In the genomic region with DNA sequence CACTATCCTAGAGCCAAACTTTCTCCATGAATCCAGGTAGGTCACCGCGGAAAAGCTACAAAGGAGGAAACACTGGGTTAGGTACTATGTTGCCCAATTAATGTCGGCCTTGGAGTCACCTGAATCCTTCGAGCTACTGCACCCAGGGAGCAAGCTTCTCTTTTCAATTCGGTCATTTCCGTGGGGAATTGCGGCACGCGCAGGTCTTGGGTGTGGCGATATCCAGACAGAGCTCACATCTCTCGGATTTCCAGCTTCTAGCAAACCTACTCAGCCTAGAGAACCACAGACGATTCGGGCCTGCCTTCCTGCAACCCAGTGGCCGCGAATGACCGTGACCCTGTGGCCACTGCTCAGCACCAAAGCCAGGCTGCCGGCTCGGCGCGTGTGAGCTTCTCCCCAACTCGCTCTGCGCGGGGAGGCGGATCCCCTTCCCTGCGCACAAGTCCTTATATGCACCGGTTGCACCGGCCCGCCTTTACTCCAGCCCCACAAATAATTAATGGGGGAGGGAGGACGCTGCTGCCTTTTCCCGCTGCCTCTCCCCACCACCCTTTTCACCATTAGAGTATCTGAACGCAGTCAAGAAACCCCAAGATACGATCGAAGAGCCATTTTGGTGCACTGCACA, we compare ENCODE assay signal across 8 mouse cellular contexts. TPM values are rescaled to one million over a fixed set of nuclear protein-coding genes. Genes with fewer than 3 reads are reported as not detected.
DNase-seq lines count a peak whose midpoint lies in the region; ATAC-seq and TF ChIP-seq lines count a peak whose summit lies in the region.

No protein-coding gene starts in this region.

- H3K4me3 ChIP-seq in embryonic facial prominence, embryonic 10.5 days: peak overlapping the region; percentile 72
- peak overlapping the region; percentile 85 for H3K4me3 ChIP-seq in heart, adult 2 months
- peak overlapping the region; percentile 73 for H3K4me3 ChIP-seq in kidney, embryonic 14.5 days (ENCODE audit: low read length)
- peak overlapping the region; percentile 80 for H3K4me3 ChIP-seq in midbrain, embryonic 16.5 days (ENCODE audit: low read depth, low read length)
- peak overlapping the region; percentile 76 for H3K4me3 ChIP-seq in stomach, embryonic 15.5 days (replicated peaks)

- WGBS in embryonic facial prominence, embryonic 10.5 days: under 1% methylated on average over 33 of the region's 33 CpGs
- 3% methylated on average over 33 of the region's 33 CpGs for WGBS in heart, adult 2 months
- WGBS in kidney, embryonic 14.5 days: 2% methylated on average over 33 of the region's 33 CpGs
- under 1% methylated on average over 33 of the region's 33 CpGs for WGBS in midbrain, embryonic 16.5 days
- whole genome bisulfite sequencing in stomach, embryonic 15.5 days: under 1% methylated on average over 33 of the region's 33 CpGs

- H3K4me1 ChIP-seq in embryonic facial prominence, embryonic 10.5 days: peaks cover 46% of the 10 kb centered on the region
- H3K4me1 ChIP-seq in heart, adult 2 months (ENCODE audit: control insufficient read depth, insufficient read depth, low read length): peaks cover 4% of the 10 kb centered on the region
- H3K4me1 ChIP-seq in kidney, embryonic 14.5 days (ENCODE audit: control insufficient read depth, insufficient read depth, low read length): peaks cover 6% of the 10 kb centered on the region; the same call in 1 of the 2 replicates
- peaks cover 16% of the 10 kb centered on the region for H3K4me1 ChIP-seq in midbrain, embryonic 16.5 days (ENCODE audit: control insufficient read depth, insufficient read depth, low read length)
- H3K4me1 ChIP-seq in stomach, embryonic 15.5 days: peaks cover 4% of the 10 kb centered on the region; the same call in 1 of the 2 replicates

- ATAC-seq in kidney, embryonic 14.5 days (ENCODE audit: low FRiP score, low TSS enrichment): peak; percentile 63
- peak; percentile 72 for ATAC-seq in midbrain, embryonic 16.5 days
- peak; percentile 72 for ATAC-seq in stomach, embryonic 15.5 days (ENCODE audit: insufficient read depth, low FRiP score, low read depth)

- peak overlapping the region; percentile 83 for H3K27ac ChIP-seq in embryonic facial prominence, embryonic 10.5 days (replicated peaks)
- H3K27ac ChIP-seq in heart, adult 2 months: peak overlapping the region; percentile 66
- H3K27ac ChIP-seq in kidney, embryonic 14.5 days (ENCODE audit: low read depth, low read length): no peak overlapping the region
- peak overlapping the region; percentile 98 for H3K27ac ChIP-seq in midbrain, embryonic 16.5 days (ENCODE audit: low read length)
- peak overlapping the region; percentile 88 for H3K27ac ChIP-seq in stomach, embryonic 15.5 days

- peak overlapping the region; percentile 97 for H3K4me2 ChIP-seq in kidney, embryonic 14.5 days (replicated peaks; ENCODE audit: low read depth, low read length)
- peak overlapping the region; percentile 64 for H3K4me2 ChIP-seq in midbrain, embryonic 16.5 days (ENCODE audit: low read length)
- peak overlapping the region; percentile 85 for H3K4me2 ChIP-seq in stomach, embryonic 15.5 days

- intact Hi-C loops in heart, adult 2 months (cut with DNase I): loop anchor here (10.0 kb wide), 1 partner anchor 282 kb away; no protein-coding TSS in a partner anchor

- no peak for TF ChIP-seq EP300 in heart, adult 2 months (IDR thresholded peaks at IDR 0.05; ENCODE audit: insufficient read depth, low read depth, low read length)

- no peak for TF ChIP-seq CTCF in heart, adult 2 months (IDR thresholded peaks at IDR 0.05)

- H3K27me3 ChIP-seq in embryonic facial prominence, embryonic 10.5 days (replicated peaks; ENCODE audit: low read depth, poor library complexity, severe bottlenecking): peaks cover 48% of the 10 kb centered on the region
- H3K27me3 ChIP-seq in heart, adult 2 months (ENCODE audit: control insufficient read depth, insufficient read depth, low read length): no peaks in the 10 kb centered on the region
- H3K27me3 ChIP-seq in kidney, embryonic 14.5 days (ENCODE audit: control insufficient read depth, insufficient read depth, low read length): no peaks in the 10 kb centered on the region
- no peaks in the 10 kb centered on the region for H3K27me3 ChIP-seq in midbrain, embryonic 16.5 days (ENCODE audit: control insufficient read depth, insufficient read depth, low read depth, low read length)
- H3K27me3 ChIP-seq in stomach, embryonic 15.5 days (replicated peaks): no peaks in the 10 kb centered on the region

- H3K9me3 ChIP-seq in embryonic facial prominence, embryonic 10.5 days: no peaks in the 10 kb centered on the region
- H3K9me3 ChIP-seq in kidney, embryonic 14.5 days (ENCODE audit: control insufficient read depth, low read length): no peaks in the 10 kb centered on the region
- no peaks in the 10 kb centered on the region for H3K9me3 ChIP-seq in midbrain, embryonic 16.5 days (replicated peaks; ENCODE audit: control insufficient read depth, low read length, poor library complexity, severe bottlenecking)
- no peaks in the 10 kb centered on the region for H3K9me3 ChIP-seq in stomach, embryonic 15.5 days

- no peaks in the 10 kb centered on the region for H3K36me3 ChIP-seq in embryonic facial prominence, embryonic 10.5 days (replicated peaks)
- H3K36me3 ChIP-seq in heart, adult 2 months (ENCODE audit: control insufficient read depth, insufficient read depth, low read length): no peaks in the 10 kb centered on the region
- H3K36me3 ChIP-seq in kidney, embryonic 14.5 days (ENCODE audit: control insufficient read depth, insufficient read depth, low read length): no peaks in the 10 kb centered on the region
- H3K36me3 ChIP-seq in midbrain, embryonic 16.5 days (ENCODE audit: control insufficient read depth, insufficient read depth, low read length): no peaks in the 10 kb centered on the region
- no peaks in the 10 kb centered on the region for H3K36me3 ChIP-seq in stomach, embryonic 15.5 days

- TF ChIP-seq POLR2A in heart, adult 2 months (IDR thresholded peaks at IDR 0.05; ENCODE audit: insufficient read depth, low read depth, low read length): peak; percentile 47; the same call in 1 of the 2 replicates

- DNase-seq in embryo, embryonic 10 days (ENCODE audit: low spot score): peak; percentile 69
- no peak for DNase-seq in embryo, embryonic 9.5 days (ENCODE audit: extremely low spot score)
- peak; percentile 77 for DNase-seq in embryonic facial prominence, embryonic 10.5 days (ENCODE audit: low spot score)
- DNase-seq in heart, adult 2 months: peak; percentile 71 to 75
- DNase-seq in liver: peak; percentile 54

- no peaks in the 10 kb centered on the region for H3K79me2 ChIP-seq in heart, adult 2 months (replicated peaks; ENCODE audit: control insufficient read depth, insufficient read depth, low read length)

- peak overlapping the region; percentile 67 for H3K9ac ChIP-seq in heart, adult 2 months (ENCODE audit: low read depth, low read length)
- peak overlapping the region; percentile 52 for H3K9ac ChIP-seq in kidney, embryonic 14.5 days (ENCODE audit: low read depth, low read length)
- H3K9ac ChIP-seq in midbrain, embryonic 16.5 days (ENCODE audit: low read depth, low read length): peak overlapping the region; percentile 97
- H3K9ac ChIP-seq in stomach, embryonic 15.5 days: 0 out of 2 replicates have a peak overlapping the region, but pooled peaks have one; percentile 0

RNA-seq across cellular contexts. Expression of a gene that starts 0.5 kb away (rescaled TPM):
- polyA plus RNA-seq in embryonic facial prominence, embryonic 10.5 days (2016; fragmentation: Nextera tagmentation; extraction: Ambion mirVana): 12.8 and 13.0 TPM in 2 replicates
- 10 to 100 TPM; 26.8 to 29.8 TPM for total RNA-seq in heart, adult 2 months (2021)
- polyA plus RNA-seq in heart, adult 2 months (2012; rRNA removed): 6.6 and 13.6 TPM in 2 replicates
- 3.2 and 3.9 TPM in 2 replicates for polyA plus RNA-seq in kidney, embryonic 14.5 days (2014; fragmentation: Nextera tagmentation; extraction: Ambion mirVana)
- 68.2 and 76.3 TPM in 2 replicates for polyA plus RNA-seq in midbrain, embryonic 16.5 days (2015; fragmentation: Nextera tagmentation; extraction: Ambion mirVana)
- polyA plus RNA-seq in stomach, embryonic 15.5 days (2015; fragmentation: Nextera tagmentation; extraction: Ambion mirVana): 14.7 and 17.8 TPM in 2 replicates

Comparison
In these comparisons a context has a peak if more than half of its experiments do, and no peak if none do; other contexts are left out.
1. H3K9ac ChIP-seq: peak in every context shown above with its lines; median percentile 97 in midbrain, embryonic 16.5 days; 67 in heart, adult 2 months; 52 in kidney, embryonic 14.5 days; 0 in stomach, embryonic 15.5 days.